22 mouse cellular contexts compared by ENCODE assay signal in the genomic region with DNA sequence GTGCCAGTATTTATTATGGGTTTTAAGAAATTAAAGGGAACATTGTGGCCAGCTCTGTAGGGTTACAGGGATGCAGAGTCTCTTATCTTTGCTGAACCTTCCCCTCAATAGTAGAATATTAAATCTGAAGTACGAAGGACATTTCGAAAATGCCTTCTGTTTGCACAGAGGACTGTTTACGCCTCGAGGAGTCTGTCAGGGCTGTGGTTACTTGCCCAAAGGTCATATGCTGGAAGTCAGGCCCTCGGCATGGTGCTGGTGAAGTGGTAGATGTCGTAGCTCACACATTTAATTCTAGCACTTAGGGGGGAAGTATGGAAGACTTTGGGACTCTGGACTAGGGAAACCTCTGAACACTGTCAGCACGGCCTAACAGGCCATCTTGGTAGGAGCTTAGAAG.
"Had no signal": no experiment of that assay in that cellular context is flagged by ENCODE, and none has a peak within 500 bp of the region (broad histone marks: within the 10 kb centered on the region; RNA-seq: fewer than 3 reads in every experiment).

No protein-coding gene starts in this region.

- H3K9me3 ChIP-seq: heart, embryonic 10.5 days; hindbrain, embryonic 13.5 days; hindbrain, embryonic 15.5 days; limb, embryonic 13.5 days; limb, embryonic 15.5 days; liver, embryonic 12.5 days had no signal

- ATAC-seq: hindbrain, postnatal 0 days; intestine, embryonic 16.5 days; liver, embryonic 12.5 days had no signal

- H3K4me1 ChIP-seq: liver, embryonic 12.5 days had no signal

- H3K27me3 ChIP-seq: heart, embryonic 12.5 days; hindbrain, embryonic 13.5 days; hindbrain, embryonic 15.5 days; limb, embryonic 13.5 days; limb, embryonic 15.5 days; liver, embryonic 12.5 days had no signal

- H3K4me3 ChIP-seq: gastrocnemius, adult 2 months; heart, embryonic 10.5 days; heart, embryonic 12.5 days; hindbrain, embryonic 13.5 days; hindbrain, embryonic 15.5 days; limb, embryonic 13.5 days; limb, embryonic 15.5 days; liver, embryonic 12.5 days had no signal

- H3K9ac ChIP-seq: heart, embryonic 12.5 days; hindbrain, embryonic 13.5 days; hindbrain, embryonic 15.5 days; limb, embryonic 13.5 days; limb, embryonic 15.5 days; liver, embryonic 12.5 days; liver, embryonic 14.5 days had no signal

- DNase-seq: gastrocnemius, adult 2 months; gastrocnemius, postnatal 10 days; gastrocnemius, postnatal 25 days; heart, adult 18-20 months; heart, postnatal 10 days; kidney, adult 11 months; kidney, adult 8-10 months; kidney, postnatal 10 days; kidney, postnatal 25 days; layer of hippocampus, adult 9-11 months; layer of hippocampus, postnatal 36 days; left cerebral cortex, postnatal 4 days had no signal

- H3K4me2 ChIP-seq: heart, embryonic 12.5 days; hindbrain, embryonic 13.5 days; hindbrain, embryonic 15.5 days; limb, embryonic 13.5 days; limb, embryonic 15.5 days; liver, embryonic 12.5 days had no signal

- H3K27ac ChIP-seq: gastrocnemius, adult 2 months; hindbrain, embryonic 13.5 days; hindbrain, embryonic 15.5 days; hindbrain, postnatal 0 days; limb, embryonic 13.5 days; limb, embryonic 15.5 days; liver, embryonic 12.5 days; liver, embryonic 14.5 days had no signal
